Mouse (Mus musculus) ES-Bruce4 (cell line): ENCODE results near the gene Trpd52l3.

Source experiments
- CTCF ChIP-seq: IDR thresholded peaks from one replicate; pipeline ENCODE4 v1.8.1; 2011; ENCODE audit warnings: low read depth, low read length
- POLR2A ChIP-seq: IDR thresholded peaks from one replicate; pipeline ENCODE4 v1.8.1; 2011; ENCODE audit warnings: low read length; ENCODE audit not compliant: insufficient read depth

DNA sequence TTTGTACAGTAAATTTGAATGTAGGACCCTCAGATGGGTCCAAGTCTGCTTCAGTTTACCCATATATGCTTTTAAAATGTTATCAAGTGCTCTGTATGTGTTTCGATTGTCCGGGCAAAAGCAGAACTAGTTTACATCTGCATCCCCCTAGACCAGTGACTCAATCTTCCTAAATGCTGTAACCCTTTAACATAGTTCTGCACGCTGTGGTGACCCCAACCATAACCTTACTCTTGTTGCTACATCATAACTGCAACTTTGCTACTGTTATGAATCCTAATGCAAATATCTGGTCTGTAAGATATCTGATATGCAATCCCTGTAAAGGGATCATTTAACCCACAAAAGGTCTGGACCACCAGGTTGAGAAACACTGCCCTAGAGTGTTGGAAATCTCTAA is 49.8 kb upstream of the Trpd52l3 start:
- TF ChIP-seq CTCF = no peak
- no peak for TF ChIP-seq POLR2A
